Mouse (Mus musculus) CH12.LX (cell line): Measurements from ENCODE around the gene Cog2. TPM values are rescaled to one million over a fixed set of nuclear protein-coding genes. Genes with fewer than 3 reads are reported as not detected.

Source experiments
- DNase-seq: peaks from one replicate; pipeline ENCODE4 v3.0.0-alpha.2; 2013; ENCODE audit errors: extremely low read depth
- H3K27ac ChIP-seq: 2 replicates; pipeline ENCODE4 v1.5.1; 2012; ENCODE audit warnings: low read depth, mild to moderate bottlenecking, control low read depth, moderate library complexity; ENCODE audit not compliant: insufficient read depth
- H3K27me3 ChIP-seq: replicated peaks from 2 replicates; pipeline ENCODE3; 2012; ENCODE audit warnings: inconsistent platforms
- H3K36me3 ChIP-seq, 2 experiments: replicated peaks in 1 of 2; 2 replicates each; pipeline versions ENCODE3 to v1.6.1; 2012; ENCODE audit warnings: inconsistent platforms in 1 of 2, low read length in 1 of 2, mild to moderate bottlenecking in 1 of 2, mixed read lengths in 1 of 2, moderate library complexity in 1 of 2; ENCODE audit not compliant: control insufficient read depth in 1 of 2, insufficient read depth in 1 of 2
- H3K4me1 ChIP-seq, 2 experiments: 2 replicates each; pipeline ENCODE4 v1.6.1; 2012; ENCODE audit warnings: inconsistent platforms in 1 of 2, moderate library complexity in 1 of 2; ENCODE audit not compliant: insufficient read depth in 2 of 2, control insufficient read depth in 1 of 2
- H3K4me2 ChIP-seq: 2 replicates; pipeline ENCODE4 v1.6.1; 2012; ENCODE audit warnings: low read depth, mild to moderate bottlenecking, control low read depth; ENCODE audit not compliant: poor library complexity, insufficient read depth, severe bottlenecking
- H3K4me3 ChIP-seq, 3 experiments: fragments of 150-350 bp in 1 of 3; sonication (generic) in 1 of 3; replicated peaks in 1 of 3; 2 replicates each; pipeline versions ENCODE3 to v1.5.1; 2011 to 2012; ENCODE audit warnings: low read depth in 2 of 3, low read length in 2 of 3, mild to moderate bottlenecking in 2 of 3, moderate library complexity in 2 of 3, control low read depth in 1 of 3, improper control_type of control experiment in 1 of 3, inconsistent platforms in 1 of 3, mixed read lengths in 1 of 3; ENCODE audit not compliant: poor library complexity in 1 of 3
- H3K79me2 ChIP-seq: replicated peaks from 2 replicates; pipeline ENCODE4 v1.6.1; 2012; ENCODE audit warnings: mild to moderate bottlenecking, moderate library complexity; ENCODE audit not compliant: control insufficient read depth, poor library complexity, insufficient read depth, severe bottlenecking; ENCODE audit errors: extremely low read depth
- H3K9ac ChIP-seq: 2 replicates; pipeline ENCODE4 v1.6.1; 2012; ENCODE audit warnings: low read depth, mild to moderate bottlenecking, control low read depth, moderate library complexity; ENCODE audit not compliant: insufficient read depth
- H3K9me3 ChIP-seq: replicated peaks from 2 replicates; pipeline ENCODE3; 2012; ENCODE audit warnings: low read length, inconsistent platforms, mixed read lengths
- BHLHE40 ChIP-seq: IDR thresholded peaks from 2 replicates; pipeline ENCODE4 v1.6.1; 2011; ENCODE audit warnings: mild to moderate bottlenecking, low read depth, low read length, improper control_type of control experiment
- CHD1 ChIP-seq: IDR thresholded peaks from 2 replicates; pipeline ENCODE4 v1.6.1; 2012; ENCODE audit warnings: low read depth, low read length, improper control_type of control experiment, inconsistent platforms
- CHD2 ChIP-seq: IDR thresholded peaks from 2 replicates; pipeline ENCODE4 v1.6.1; 2011; ENCODE audit warnings: low read length, improper control_type of control experiment
- ELF1 ChIP-seq: IDR thresholded peaks from 2 replicates; pipeline ENCODE4 v1.6.1; 2014; ENCODE audit warnings: low read depth, mild to moderate bottlenecking, inconsistent platforms, low read length, improper control_type of control experiment
- EP300 ChIP-seq: IDR thresholded peaks from 2 replicates; pipeline ENCODE4 v1.6.1; 2011; ENCODE audit warnings: low read length, improper control_type of control experiment
- ETS1 ChIP-seq: conservative IDR thresholded peaks from 2 replicates; pipeline ENCODE4 v1.6.1; 2012; ENCODE audit warnings: low read depth, mild to moderate bottlenecking, inconsistent platforms, low read length, improper control_type of control experiment, moderate library complexity
- GABPA ChIP-seq: IDR thresholded peaks from 2 replicates; pipeline ENCODE4 v1.6.1; 2012; ENCODE audit warnings: low read depth, low read length, improper control_type of control experiment, inconsistent platforms; ENCODE audit not compliant: insufficient replicate concordance
- IRF4 ChIP-seq: IDR thresholded peaks from 2 replicates; pipeline ENCODE4 v1.6.1; 2014; ENCODE audit warnings: low read depth, mild to moderate bottlenecking, inconsistent platforms, low read length, improper control_type of control experiment
- JUN ChIP-seq: IDR thresholded peaks from 2 replicates; pipeline ENCODE4 v1.6.1; 2011; ENCODE audit warnings: low read depth, mild to moderate bottlenecking, low read length, improper control_type of control experiment, moderate library complexity; ENCODE audit not compliant: insufficient read depth
- JUND ChIP-seq: conservative IDR thresholded peaks from 2 replicates; pipeline ENCODE4 v1.6.1; 2011; ENCODE audit warnings: low read depth, low read length, improper control_type of control experiment
- KAT2A ChIP-seq: IDR thresholded peaks from 2 replicates; pipeline ENCODE4 v1.6.1; 2012; ENCODE audit warnings: low read length, improper control_type of control experiment, inconsistent platforms; ENCODE audit not compliant: insufficient replicate concordance
- MAFK ChIP-seq: IDR thresholded peaks from 2 replicates; pipeline ENCODE4 v1.6.1; 2011; ENCODE audit warnings: low read length, improper control_type of control experiment; ENCODE audit not compliant: insufficient replicate concordance
- MAX ChIP-seq: IDR thresholded peaks from 2 replicates; pipeline ENCODE4 v1.6.1; 2011; ENCODE audit warnings: low read length, improper control_type of control experiment
- MAZ ChIP-seq: IDR thresholded peaks from 2 replicates; pipeline ENCODE4 v1.6.1; 2012; ENCODE audit warnings: low read depth, mild to moderate bottlenecking, inconsistent platforms, low read length, improper control_type of control experiment, moderate library complexity
- NELFE ChIP-seq: IDR thresholded peaks from 2 replicates; pipeline ENCODE4 v1.6.1; 2011; ENCODE audit warnings: low read depth, low read length, improper control_type of control experiment
- PAX5 ChIP-seq: IDR thresholded peaks from 2 replicates; pipeline ENCODE4 v1.6.1; 2012; ENCODE audit warnings: low read length, inconsistent platforms, mixed read lengths
- POLR2A ChIP-seq: IDR thresholded peaks from 2 replicates; pipeline ENCODE4 v1.6.1; 2011; ENCODE audit warnings: low read depth, mild to moderate bottlenecking, improper control_type of control experiment, low read length
- RCOR1 ChIP-seq: conservative IDR thresholded peaks from 2 replicates; pipeline ENCODE4 v1.6.1; 2012; ENCODE audit warnings: low read depth, mild to moderate bottlenecking, inconsistent platforms, low read length, improper control_type of control experiment
- SIN3A ChIP-seq: IDR thresholded peaks from 2 replicates; pipeline ENCODE4 v1.6.1; 2012; ENCODE audit warnings: low read length, improper control_type of control experiment, inconsistent platforms
- SMC3 ChIP-seq: IDR thresholded peaks from 2 replicates; pipeline ENCODE4 v1.6.1; 2011; ENCODE audit warnings: low read depth, low read length, improper control_type of control experiment
- TCF12 ChIP-seq: IDR thresholded peaks from 2 replicates; pipeline ENCODE4 v1.6.1; 2014; ENCODE audit warnings: low read depth, mild to moderate bottlenecking, inconsistent platforms, low read length, improper control_type of control experiment
- USF1 ChIP-seq: IDR thresholded peaks from 2 replicates; pipeline ENCODE4 v1.6.1; 2014; ENCODE audit warnings: low read depth, mild to moderate bottlenecking, inconsistent platforms, low read length, improper control_type of control experiment
- USF2 ChIP-seq: conservative IDR thresholded peaks from 2 replicates; pipeline ENCODE4 v1.6.1; 2011; ENCODE audit warnings: low read depth, low read length, improper control_type of control experiment
- ZC3H11A ChIP-seq: IDR thresholded peaks from 2 replicates; pipeline ENCODE4 v1.6.1; 2012; ENCODE audit warnings: low read depth, mild to moderate bottlenecking, inconsistent platforms, low read length, improper control_type of control experiment
- ZKSCAN1 ChIP-seq: IDR thresholded peaks from 2 replicates; pipeline ENCODE4 v1.6.1; 2012; ENCODE audit warnings: low read depth, inconsistent platforms, low read length, improper control_type of control experiment, borderline replicate concordance
- ZMIZ1 ChIP-seq: IDR thresholded peaks from 2 replicates; pipeline ENCODE4 v1.6.1; 2012; ENCODE audit warnings: low read depth, mild to moderate bottlenecking, inconsistent platforms, low read length, improper control_type of control experiment
- dilution Hi-C: fragments of 300-500 bp; cut with MboI; formaldehyde crosslinking; loops from 2 replicates; pipeline ENCODE4 v1.14.3; 2020; ENCODE audit warnings: low sequenced_read_pairs; ENCODE audit not compliant: extremely low pct_unique_long_range_greater_than_20kb, extremely low pct_ligation_motif_present
- in situ Hi-C: fragments of 300-500 bp; cut with MboI; formaldehyde crosslinking; loops from 3 replicates; pipeline ENCODE4 v1.14.3; 2019; ENCODE audit warnings: low sequenced_read_pairs, low pct_ligation_motif_present, low pct_unique_long_range_greater_than_20kb, mixed read lengths
- polyA plus RNA-seq: library from polyadenylated mRNA; unstranded; fragments of >175 nt; gene quantifications from 2 replicates; pipeline ENCODE4 v1.2.1, GENCODE M21; 2012; ENCODE audit warnings: low read depth; ENCODE audit not compliant: insufficient read length
- total RNA-seq, 2 experiments: library from RNA; depleted of rRNA; stranded (reverse); fragments of 300-350 nt in 1 of 2; fragments of >200 nt in 1 of 2; gene quantifications; 2 replicates each; pipeline ENCODE4 v1.2.3; 2012 to 2014

The Cog2 gene
- total and polyA plus RNA-seq, 3 experiments = 41.8 to 56.7 (median 55.5) TPM

DNA sequence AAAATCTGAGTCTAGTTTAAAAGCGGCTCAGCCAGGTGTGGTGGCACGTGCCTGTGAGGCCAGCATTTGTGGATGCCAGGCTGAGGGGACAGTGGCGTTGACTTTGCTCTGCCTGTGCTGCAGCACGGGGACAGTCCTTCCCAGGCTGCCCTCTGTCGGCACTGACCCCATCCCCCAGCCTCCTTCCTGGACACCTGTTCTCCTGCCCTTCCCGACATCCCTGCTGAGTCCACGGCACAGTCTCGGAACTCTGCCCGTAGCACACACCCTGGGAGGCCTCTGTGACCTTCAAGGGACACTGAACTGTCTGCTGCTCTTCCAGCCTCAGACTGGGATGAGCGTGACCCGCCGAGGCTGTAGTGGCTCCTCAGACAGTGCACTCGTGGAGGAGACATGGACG, 9.5 kb downstream of the Cog2 start:
- Histone ChIP-seq H3K4me3 (no peak overlapping the region), H3K9me3 (no peaks in the 10 kb centered on the region), H3K27ac (no peak overlapping the region), H3K4me2 (no peak overlapping the region), H3K4me1 (no peaks in the 10 kb centered on the region), H3K27me3 (no peaks in the 10 kb centered on the region), H3K9ac (no peak overlapping the region), H3K79me2 (no peaks in the 10 kb centered on the region), H3K36me3 (peaks cover 69 to 94% of the 10 kb centered on the region in 2 experiments)
- no peak for TF ChIP-seq IRF4
- TF ChIP-seq TCF12 = no peak
- TF ChIP-seq KAT2A = no peak
- TF ChIP-seq USF1 = no peak
- no peak for TF ChIP-seq JUN
- TF ChIP-seq CHD2 = no peak
- TF ChIP-seq ZC3H11A = no peak
- no peak for TF ChIP-seq MAX
- TF ChIP-seq CHD1 = no peak
- no peak for TF ChIP-seq MAFK
- TF ChIP-seq POLR2A = no peak
- no peak for TF ChIP-seq MAZ
- dilution Hi-C loops = no loop called here
- no peak for DNase-seq
- in situ Hi-C loops = no loop called here

DNA sequence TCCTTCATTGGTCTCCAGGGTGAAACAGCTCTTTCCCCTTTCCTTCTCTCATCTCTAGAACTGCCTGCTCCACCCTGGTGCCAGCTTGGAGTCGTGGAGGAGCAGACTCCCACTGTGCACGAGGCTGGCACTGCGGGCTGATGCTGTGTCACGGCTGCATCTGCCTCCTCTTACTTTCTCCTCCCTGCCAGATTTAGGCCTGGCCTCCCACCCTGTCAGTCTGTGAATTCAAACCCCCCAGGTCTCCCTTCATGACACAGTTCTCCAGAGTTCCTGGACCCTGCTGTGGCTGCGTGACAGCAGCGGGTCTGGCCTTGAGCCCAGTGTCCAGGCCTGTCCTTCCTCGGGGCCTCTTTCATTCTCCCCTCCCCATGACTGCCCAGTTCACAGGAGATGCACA, 10.0 kb downstream of the Cog2 start:
- dilution Hi-C loops = no loop called here
- DNase-seq = no peak
- H3K4me3 ChIP-seq = no peak overlapping the region
- no peaks in the 10 kb centered on the region for H3K4me1 ChIP-seq
- no peaks in the 10 kb centered on the region for H3K9me3 ChIP-seq
- TF ChIP-seq ETS1 = no peak
- TF ChIP-seq ZKSCAN1 = no peak
- no peak for TF ChIP-seq SIN3A
- no peak for TF ChIP-seq JUND
- no peak for TF ChIP-seq TCF12
- TF ChIP-seq MAZ = no peak
- no peak for TF ChIP-seq KAT2A
- no peak for TF ChIP-seq ZMIZ1
- no peak for TF ChIP-seq SMC3
- no peak for TF ChIP-seq ELF1
- no peak for TF ChIP-seq RCOR1
- TF ChIP-seq CHD2 = no peak
- no peak for TF ChIP-seq BHLHE40
- no peak for TF ChIP-seq EP300
- TF ChIP-seq USF2 = no peak
- no peak for TF ChIP-seq PAX5
- TF ChIP-seq NELFE = no peak
- no peak for TF ChIP-seq GABPA
- no peak for TF ChIP-seq JUN
- TF ChIP-seq, all 38 proteins: peak for 0
- in situ Hi-C loops = no loop called here
- Histone ChIP-seq H3K36me3 (peaks cover 71 to 96% of the 10 kb centered on the region in 2 experiments), H3K9ac (no peak overlapping the region), H3K27me3 (no peaks in the 10 kb centered on the region), H3K4me2 (no peak overlapping the region), H3K27ac (no peak overlapping the region), H3K79me2 (no peaks in the 10 kb centered on the region)
